Mouse (Mus musculus) kidney, embryonic 16.5 days (tissue): ENCODE measurements around the gene Gm5617. TPM values are rescaled to one million over a fixed set of nuclear protein-coding genes. Genes with fewer than 3 reads are reported as not detected.
A peak's percentile ranks its signal among the peaks of the same experiment; 100 is the strongest.

Experiments used
- ATAC-seq: fragments of 200-750 bp; cut with Nextera tagmentation; 2 replicates; pipeline ENCODE4 v1.8.0; 2017; ENCODE audit warnings: moderate TSS enrichment; ENCODE audit not compliant: low FRiP score, low TSS enrichment
- H3K27ac ChIP-seq: fragments of 300-500 bp; sonication (generic); 2 replicates; pipeline ENCODE4 v1.5.1; 2014; ENCODE audit warnings: low read length
- H3K27me3 ChIP-seq: fragments of 300-500 bp; sonication (generic); 2 replicates; pipeline ENCODE4 v1.6.1; 2014; ENCODE audit warnings: low read length, control low read depth, mixed read lengths; ENCODE audit not compliant: insufficient read depth
- H3K36me3 ChIP-seq: fragments of 300-500 bp; sonication (generic); 2 replicates; pipeline ENCODE4 v1.6.1; 2014; ENCODE audit warnings: low read length, control low read depth, mixed read lengths; ENCODE audit not compliant: insufficient read depth
- H3K4me1 ChIP-seq: fragments of 300-500 bp; sonication (generic); 2 replicates; pipeline ENCODE4 v1.6.1; 2014; ENCODE audit warnings: low read length, control low read depth, mixed read lengths; ENCODE audit not compliant: insufficient read depth
- H3K4me2 ChIP-seq: fragments of 300-500 bp; sonication (generic); replicated peaks from 2 replicates; pipeline ENCODE4 v1.6.1; 2014; ENCODE audit warnings: low read depth, low read length
- H3K4me3 ChIP-seq: fragments of 300-500 bp; sonication (generic); 2 replicates; pipeline ENCODE4 v1.5.1; 2014; ENCODE audit warnings: mild to moderate bottlenecking, low read length
- H3K9ac ChIP-seq: fragments of 300-500 bp; sonication (generic); replicated peaks from 2 replicates; pipeline ENCODE4 v1.6.1; 2014; ENCODE audit warnings: low read length
- H3K9me3 ChIP-seq: fragments of 300-500 bp; sonication (generic); 2 replicates; pipeline ENCODE4 v1.6.1; 2016; ENCODE audit warnings: low read length, control low read depth
- WGBS: fragments of 180-500 bp; shearing (Covaris S2); extraction: QIAGEN DNeasy Blood & Tissue Kit; methylation state at CpG from one replicate; pipeline ENCODE4 v1.1.7; 2014; 5-methylcytosine and 5-hydroxymethylcytosine counted together
- polyA plus RNA-seq: library from polyadenylated mRNA; unstranded; fragments of >200 nt; fragmentation: Nextera tagmentation; extraction: Ambion mirVana; gene quantifications from 2 replicates; pipeline ENCODE4 v1.2.1, GENCODE M21; 2015

Gene Gm5617
- 31.5 and 34.6 TPM in 2 replicates for polyA plus RNA-seq

DNA sequence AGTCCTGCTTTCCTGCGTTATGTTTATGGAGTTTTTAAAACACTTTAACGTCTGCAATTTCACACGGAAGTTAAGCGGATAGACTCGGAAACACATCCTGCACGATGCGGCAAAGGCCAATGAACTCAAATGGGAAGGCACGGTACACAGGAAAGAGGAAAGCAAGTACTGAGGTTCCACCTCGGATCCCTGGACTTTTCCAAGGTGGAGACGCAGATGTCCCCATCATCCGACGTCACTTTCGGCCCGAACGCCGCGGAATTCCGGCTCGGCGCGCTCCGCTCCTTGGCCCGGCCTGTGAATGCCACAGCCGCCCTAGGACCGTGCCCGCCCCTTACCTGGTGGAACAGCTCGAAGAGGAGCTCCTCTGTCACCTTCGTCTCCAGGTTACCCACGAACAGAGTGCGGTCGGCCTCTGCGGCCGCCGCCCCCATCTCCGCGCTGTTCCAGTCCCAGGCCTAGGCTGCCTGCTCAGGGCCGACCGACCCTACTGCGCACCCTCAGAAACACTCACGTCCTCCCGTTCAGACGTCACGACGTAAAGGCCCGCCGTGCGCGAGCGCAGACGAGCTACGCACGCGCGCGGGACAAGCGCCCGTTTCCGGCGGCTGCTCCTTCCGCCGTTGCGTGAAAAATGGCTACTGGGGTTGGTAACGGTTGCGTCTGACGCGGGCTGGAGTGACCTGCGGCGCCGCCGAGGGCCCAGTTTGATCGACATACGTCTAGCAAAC, at the start of gene Gm5617, which contains the start of gene Rbm7:
Gene Gm5617 (plus strand): TSS at position 626 of the 731 bp plus-strand sequence.
Gene Rbm7 (minus strand): TSS at position 483 of the 731 bp plus-strand sequence.
- WGBS, result under 1% methylated on average over 72 of the region's 72 CpGs

DNA sequence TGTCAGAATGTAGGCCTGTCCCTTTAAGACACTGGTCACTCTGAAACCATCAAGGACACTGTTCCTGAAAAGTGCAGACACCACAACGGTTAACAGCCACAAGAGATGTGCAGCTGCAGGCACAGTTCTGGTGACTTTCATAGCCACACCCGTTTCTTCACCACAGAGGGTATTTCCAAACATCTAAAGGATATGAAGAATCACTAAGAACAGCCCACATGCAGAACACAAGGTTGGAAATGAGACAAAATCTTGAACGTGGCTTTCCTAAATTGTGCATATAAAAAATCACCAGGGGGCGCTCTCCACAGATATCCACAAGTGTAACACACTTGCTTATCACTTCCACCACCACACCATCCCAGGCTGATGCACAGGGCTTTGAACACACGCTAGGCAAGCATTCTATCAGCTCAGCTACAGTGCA, 47.4 kb upstream of the Gm5617 start:
- Histone ChIP-seq H3K36me3 (no peaks in the 10 kb centered on the region), H3K27me3 (no peaks in the 10 kb centered on the region), H3K27ac (no peak overlapping the region), H3K4me3 (no peak overlapping the region), H3K9me3 (no peaks in the 10 kb centered on the region), H3K4me1 (no peaks in the 10 kb centered on the region), H3K4me2 (no peak overlapping the region), H3K9ac (no peak overlapping the region)
- ATAC-seq, result no peak
- WGBS, result 36% methylated on average over 5 of the region's 5 CpGs

More for the DNA sequence above, at the start of gene Gm5617, which contains the start of gene Rbm7:
- H3K9me3 ChIP-seq, result no peaks in the 10 kb centered on the region
- peak; percentile 99 for ATAC-seq
- H3K27me3 ChIP-seq, result no peaks in the 10 kb centered on the region
- peak within 1 kb of the TSS; percentile 90 for H3K27ac ChIP-seq
- H3K4me3 ChIP-seq, result peak within 1 kb of the TSS; percentile 86
- H3K4me1 ChIP-seq, result peaks cover 15% of the 10 kb centered on the region
- peak within 1 kb of the TSS; percentile 97 for H3K9ac ChIP-seq
- peaks cover 25% of the 10 kb centered on the region for H3K36me3 ChIP-seq
- H3K4me2 ChIP-seq, result peak within 1 kb of the TSS; percentile 85

DNA sequence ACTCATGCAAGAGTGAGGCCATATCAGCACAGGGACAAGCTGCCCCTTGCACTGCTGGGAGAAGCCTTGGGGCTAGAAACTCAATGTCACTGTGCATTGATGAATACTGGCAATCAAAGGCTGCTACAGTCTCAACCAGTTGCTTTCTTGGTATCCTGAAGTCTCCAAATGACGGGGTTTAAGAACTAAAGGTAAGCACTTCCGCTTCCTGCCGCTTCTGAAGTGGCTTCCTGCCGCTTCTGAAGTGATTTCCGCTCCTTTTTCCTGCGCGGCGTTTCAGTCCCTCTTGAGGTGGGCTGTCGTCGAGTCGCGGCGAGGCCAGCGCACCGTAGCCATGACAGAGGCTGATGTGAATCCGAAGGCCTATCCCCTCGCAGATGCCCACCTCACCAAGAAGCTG, 45.2 kb upstream of the Gm5617 start:
- Histone ChIP-seq H3K27ac (no peak overlapping the region), H3K4me3 (no peak overlapping the region), H3K9ac (no peak overlapping the region), H3K9me3 (no peaks in the 10 kb centered on the region), H3K4me1 (no peaks in the 10 kb centered on the region), H3K27me3 (no peaks in the 10 kb centered on the region), H3K4me2 (no peak overlapping the region), H3K36me3 (no peaks in the 10 kb centered on the region)
- ATAC-seq, result no peak
- 94% methylated on average over 17 of the region's 17 CpGs for WGBS

DNA sequence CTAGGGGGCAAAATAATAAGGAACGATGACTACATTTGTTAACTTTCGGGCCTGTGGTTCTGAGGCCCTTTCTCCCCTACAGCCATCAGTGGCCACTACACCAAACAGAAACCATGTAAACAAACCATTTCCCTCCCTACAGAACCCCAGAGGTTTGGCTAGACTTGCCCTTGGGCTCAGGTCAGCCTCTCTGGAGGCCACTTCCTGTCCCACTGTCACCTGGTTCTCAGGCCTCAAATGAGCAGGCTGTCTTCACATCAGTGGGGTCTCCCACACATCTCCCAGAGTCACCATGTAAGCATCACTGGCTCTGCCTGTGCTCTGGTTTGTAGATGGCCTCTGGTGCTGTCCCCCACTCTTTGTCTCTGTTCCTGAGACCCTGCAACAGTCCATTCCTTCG, 39.3 kb upstream of the Gm5617 start:
- no peak overlapping the region for H3K4me2 ChIP-seq
- H3K4me3 ChIP-seq, result no peak overlapping the region
- no peak for ATAC-seq
- no peaks in the 10 kb centered on the region for H3K27me3 ChIP-seq
- H3K9me3 ChIP-seq, result no peaks in the 10 kb centered on the region
- H3K36me3 ChIP-seq, result no peaks in the 10 kb centered on the region
- 89% methylated on average over 3 of the region's 3 CpGs for WGBS
- no peak overlapping the region for H3K27ac ChIP-seq
- H3K4me1 ChIP-seq, result no peaks in the 10 kb centered on the region
- no peak overlapping the region for H3K9ac ChIP-seq

DNA sequence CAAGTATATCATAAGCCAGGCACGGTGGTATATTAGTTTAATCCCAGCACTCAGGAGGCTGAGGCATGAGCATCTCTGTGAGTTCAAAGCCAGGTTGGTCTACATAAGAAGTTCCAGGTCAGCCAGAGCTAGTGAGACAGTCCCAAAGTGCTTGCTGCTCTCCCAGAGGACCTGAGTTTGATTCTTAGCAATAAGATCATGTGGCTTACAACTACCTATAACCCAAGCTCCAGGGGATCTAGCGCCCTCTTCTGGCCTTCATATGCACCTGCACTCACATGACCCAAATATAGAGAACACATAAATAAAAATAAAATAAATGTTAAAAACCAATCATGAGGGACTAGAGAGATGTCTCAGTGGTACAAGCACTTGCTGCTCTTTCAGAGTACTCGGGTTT, 36.4 kb upstream of the Gm5617 start:
- H3K4me1 ChIP-seq, result no peaks in the 10 kb centered on the region

DNA sequence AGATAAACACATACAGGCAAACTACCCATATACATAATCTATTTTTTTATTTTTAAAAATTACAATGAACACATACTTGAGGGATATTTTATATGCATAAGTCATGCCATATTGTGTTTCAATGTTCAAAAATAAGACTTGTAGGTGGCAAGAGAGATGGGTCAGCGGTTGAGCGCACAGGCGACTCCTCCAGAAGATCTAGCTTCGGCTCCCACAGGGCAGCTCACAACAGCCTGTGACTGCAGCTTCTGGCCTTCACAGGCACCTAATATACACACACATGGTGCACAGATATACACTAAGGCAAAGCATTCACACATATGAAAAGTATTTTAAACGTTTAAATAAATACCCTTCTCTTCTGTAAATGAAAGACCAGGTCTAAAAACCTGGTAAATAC, 35.9 kb upstream of the Gm5617 start:
- ATAC-seq, result no peak
- Histone ChIP-seq H3K4me3 (no peak overlapping the region), H3K4me2 (no peak overlapping the region), H3K9me3 (no peaks in the 10 kb centered on the region), H3K36me3 (no peaks in the 10 kb centered on the region), H3K4me1 (no peaks in the 10 kb centered on the region), H3K27ac (no peak overlapping the region), H3K27me3 (no peaks in the 10 kb centered on the region), H3K9ac (no peak overlapping the region)
- WGBS, result 78% methylated on average over 5 of the region's 5 CpGs

More for the DNA sequence above, 36.4 kb upstream of the Gm5617 start:
- H3K36me3 ChIP-seq, result no peaks in the 10 kb centered on the region
- 73% methylated on average over 3 of the region's 3 CpGs for WGBS
- H3K4me2 ChIP-seq, result no peak overlapping the region
- H3K9ac ChIP-seq, result no peak overlapping the region
- H3K27ac ChIP-seq, result no peak overlapping the region
- no peak overlapping the region for H3K4me3 ChIP-seq
- no peak for ATAC-seq
- H3K9me3 ChIP-seq, result no peaks in the 10 kb centered on the region
- H3K27me3 ChIP-seq, result no peaks in the 10 kb centered on the region

DNA sequence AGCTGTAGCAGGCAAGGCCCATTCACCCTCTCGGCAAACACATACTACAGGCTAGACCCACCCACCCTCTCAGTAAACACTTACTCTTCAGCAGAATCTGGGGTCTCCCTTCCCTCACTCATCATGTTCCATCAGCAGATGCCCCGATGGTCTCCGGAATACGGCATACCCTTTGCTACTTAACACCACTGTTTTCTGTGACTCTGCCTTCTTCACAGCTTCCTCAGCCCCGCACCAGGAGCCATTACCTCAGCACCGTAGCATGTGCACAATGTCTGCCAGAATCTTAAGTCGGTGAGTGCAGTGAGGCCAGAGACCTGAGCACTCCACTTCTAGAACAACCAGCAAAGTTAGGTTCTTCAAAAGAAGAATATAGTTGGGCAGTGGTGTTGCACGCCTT, 34.5 kb upstream of the Gm5617 start:
- no peak overlapping the region for H3K4me2 ChIP-seq
- no peak for ATAC-seq
- 94% methylated on average over 8 of the region's 8 CpGs for WGBS
- H3K4me1 ChIP-seq, result no peaks in the 10 kb centered on the region
- no peak overlapping the region for H3K27ac ChIP-seq
- no peak overlapping the region for H3K9ac ChIP-seq
- H3K4me3 ChIP-seq, result no peak overlapping the region
- H3K27me3 ChIP-seq, result no peaks in the 10 kb centered on the region
- peaks cover 3% of the 10 kb centered on the region for H3K36me3 ChIP-seq
- H3K9me3 ChIP-seq, result peaks cover 3% of the 10 kb centered on the region; the same call in 1 of the 2 replicates

DNA sequence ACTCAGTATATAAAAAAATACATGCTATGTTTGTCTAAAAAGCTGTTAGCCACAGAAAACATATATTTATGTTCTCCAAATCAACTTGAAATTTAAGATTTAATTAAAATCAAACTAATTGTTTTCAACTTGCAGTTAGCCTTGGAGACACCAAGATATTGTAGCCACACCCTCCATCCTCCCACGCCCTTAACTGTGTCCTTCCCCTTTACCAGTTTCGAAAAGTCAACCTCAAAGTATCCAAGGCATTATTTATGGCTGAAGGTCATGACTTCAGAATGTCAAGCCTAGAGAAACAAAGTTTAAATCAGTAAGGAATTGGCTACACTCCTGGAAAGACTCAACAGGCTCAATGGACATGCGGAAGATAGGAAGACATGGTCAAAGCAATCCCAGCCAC, 33.7 kb upstream of the Gm5617 start:
- Histone ChIP-seq H3K4me1 (no peaks in the 10 kb centered on the region), H3K27me3 (no peaks in the 10 kb centered on the region), H3K27ac (no peak overlapping the region), H3K4me3 (no peak overlapping the region), H3K4me2 (no peak overlapping the region), H3K9ac (no peak overlapping the region), H3K36me3 (peaks cover 4% of the 10 kb centered on the region), H3K9me3 (peaks cover 4% of the 10 kb centered on the region; the same call in 1 of the 2 replicates)
- WGBS, result 47% methylated on average over 3 of the region's 3 CpGs
- no peak for ATAC-seq

DNA sequence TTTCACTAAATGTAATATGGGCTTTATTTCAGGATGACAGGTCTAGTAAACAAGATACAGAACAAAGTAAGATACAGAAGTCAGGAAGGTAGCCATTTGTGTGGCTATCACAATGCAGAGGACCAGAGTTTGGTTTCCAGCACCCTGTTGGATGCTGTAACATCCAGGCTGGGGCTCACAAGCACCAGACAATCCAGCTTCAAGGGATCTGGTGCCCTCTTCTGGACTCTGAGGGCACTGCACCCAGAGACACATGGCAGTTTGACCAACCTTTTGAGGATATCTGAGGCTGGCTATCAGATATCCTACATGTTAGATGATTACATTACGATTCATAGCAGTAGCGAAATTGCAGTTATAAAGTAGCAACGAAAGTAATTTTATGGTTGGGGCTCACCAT, 29.6 kb upstream of the Gm5617 start:
- Histone ChIP-seq H3K9ac (no peak overlapping the region), H3K36me3 (peaks cover 19% of the 10 kb centered on the region), H3K27me3 (no peaks in the 10 kb centered on the region), H3K4me1 (0 out of 2 replicates have a peak, but pooled peaks cover 2% of the 10 kb centered on the region), H3K4me2 (no peak overlapping the region), H3K4me3 (no peak overlapping the region), H3K27ac (no peak overlapping the region), H3K9me3 (peaks cover 7% of the 10 kb centered on the region)
- ATAC-seq, result no peak
- WGBS, result 94% methylated on average over 3 of the region's 3 CpGs

DNA sequence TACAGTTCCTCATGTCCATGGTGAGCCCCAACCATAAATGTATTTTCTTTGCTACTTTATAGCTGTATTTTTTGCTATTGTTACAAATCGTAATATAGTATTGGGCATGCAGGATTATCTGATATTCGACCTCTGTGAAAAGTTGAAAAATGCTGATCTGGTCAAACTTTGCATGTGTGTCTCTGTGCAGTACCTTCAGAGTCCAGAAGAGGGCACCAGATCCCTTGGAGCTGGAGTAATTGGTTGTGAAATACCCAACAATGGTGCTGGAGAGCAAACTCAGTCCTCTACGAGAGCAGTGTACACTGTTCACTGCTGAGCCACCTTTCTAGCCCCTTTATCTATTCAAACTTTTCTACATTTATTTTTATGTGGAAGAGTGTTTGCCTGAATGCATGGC, 28.4 kb upstream of the Gm5617 start:
- H3K9ac ChIP-seq, result no peak overlapping the region
- no peak overlapping the region for H3K27ac ChIP-seq
- H3K27me3 ChIP-seq, result no peaks in the 10 kb centered on the region
- peaks cover 7% of the 10 kb centered on the region for H3K9me3 ChIP-seq
- ATAC-seq, result no peak
- H3K36me3 ChIP-seq, result peaks cover 19% of the 10 kb centered on the region
- no peak overlapping the region for H3K4me2 ChIP-seq
- H3K4me1 ChIP-seq, result 0 out of 2 replicates have a peak, but pooled peaks cover 2% of the 10 kb centered on the region
- 72% methylated on average over 3 of the region's 3 CpGs for WGBS
- H3K4me3 ChIP-seq, result no peak overlapping the region
